Mouse (Mus musculus) megakaryocyte-erythroid progenitor cell, adult 5-6 weeks (primary cell): ENCODE measurements around the gene Mapk1ip1. TPM values are rescaled to one million over a fixed set of nuclear protein-coding genes. Genes with fewer than 3 reads are reported as not detected.
A peak's percentile ranks its signal among the peaks of the same experiment; 100 is the strongest.

ENCODE experiments used
- ATAC-seq: replicated peaks from 2 replicates; pipeline ENCODE4 v1.8.0; 2016; ENCODE audit warnings: mild to moderate bottlenecking, inconsistent platforms; ENCODE audit not compliant: severe bottlenecking, poor library complexity, low FRiP score, low TSS enrichment
- total RNA-seq, 2 experiments: library from RNA; stranded (forward) in 1 of 2; stranded (reverse) in 1 of 2; fragments of 200-1000, 215-1000 nt in 1 of 2; fragments of >200 nt in 1 of 2; fragmentation: Nextera tagmentation in 1 of 2; gene quantifications; 2 replicates each; pipeline ENCODE4 v1.2.3; 2014 to 2017

Gene Mapk1ip1
- 8.1 and 24.0 TPM in 2 replicates for total RNA-seq (2014; fragmentation: Nextera tagmentation)
- total RNA-seq (2017), result 0.33 and 5.4 TPM in 2 replicates

GRCm38 (mm10) chr7:138845544-138846391, at the start of gene Mapk1ip1, which contains the start of gene Ppp2r2d:
Gene Mapk1ip1, minus strand, starts transcription at chr7:138846273.
Gene Ppp2r2d, plus strand, starts transcription at chr7:138846079.
- peak; percentile 83 for ATAC-seq

- no peak for ATAC-seq
Observed at GRCm38 (mm10) chr7:138885365-138886289, 39.6 kb upstream of the Mapk1ip1 start.

GRCm38 (mm10) chr7:138883724-138884123, 37.7 kb upstream of the Mapk1ip1 start:
- no peak for ATAC-seq

- ATAC-seq, result no peak
Observed at GRCm38 (mm10) chr7:138875031-138875430, 29.0 kb upstream of the Mapk1ip1 start.

GRCm38 (mm10) chr7:138872956-138873355, 26.9 kb upstream of the Mapk1ip1 start:
- ATAC-seq, result no peak

- no peak for ATAC-seq
Observed at GRCm38 (mm10) chr7:138868316-138868715, 22.2 kb upstream of the Mapk1ip1 start.

- peak; percentile 74 for ATAC-seq
Observed at GRCm38 (mm10) chr7:138867286-138867685, 21.2 kb upstream of the Mapk1ip1 start.

- ATAC-seq, result no peak
Observed at GRCm38 (mm10) chr7:138864776-138865175, 18.7 kb upstream of the Mapk1ip1 start.

GRCm38 (mm10) chr7:138863950-138864572, 18.0 kb upstream of the Mapk1ip1 start:
- ATAC-seq, result no peak

- ATAC-seq, result no peak
Observed at GRCm38 (mm10) chr7:138856670-138857069, 10.6 kb upstream of the Mapk1ip1 start.

GRCm38 (mm10) chr7:138854201-138854600, 8.1 kb upstream of the Mapk1ip1 start:
- ATAC-seq, result no peak

GRCm38 (mm10) chr7:138853417-138854031, 7.5 kb upstream of the Mapk1ip1 start:
- no peak for ATAC-seq

- no peak for ATAC-seq
Observed at GRCm38 (mm10) chr7:138850083-138850482, 4.0 kb upstream of the Mapk1ip1 start.

GRCm38 (mm10) chr7:138848028-138848920, 2.2 kb upstream of the Mapk1ip1 start:
- ATAC-seq, result no peak

- no peak for ATAC-seq
Observed at GRCm38 (mm10) chr7:138847316-138848027, 1.4 kb upstream of the Mapk1ip1 start.

GRCm38 (mm10) chr7:138846502-138846991, 474 bp upstream of the Mapk1ip1 start:
- ATAC-seq, result peak; percentile 23; the same call in 1 of the 2 replicates

- 0 out of 2 replicates have a peak, but pooled peaks have one; percentile 24 for ATAC-seq
Observed at GRCm38 (mm10) chr7:138845111-138845510, 962 bp downstream of the Mapk1ip1 start.
